Mouse (Mus musculus) hindbrain, embryonic 13.5 days (tissue): ENCODE data around the gene Svopl. TPM values are rescaled to one million over a fixed set of nuclear protein-coding genes. Genes with fewer than 3 reads are reported as not detected.

Source experiments
- ATAC-seq: fragments of 200-750 bp; cut with Nextera tagmentation; 2 replicates; pipeline ENCODE4 v1.8.0; 2017; ENCODE audit warnings: moderate TSS enrichment; ENCODE audit not compliant: low FRiP score
- H3K27ac ChIP-seq: fragments of 300-500 bp; sonication (generic); 2 replicates; pipeline ENCODE4 v1.5.1; 2015; ENCODE audit warnings: inconsistent platforms, mild to moderate bottlenecking, moderate library complexity
- H3K27me3 ChIP-seq: fragments of 300-500 bp; sonication (generic); 2 replicates; pipeline ENCODE4 v1.6.1; 2015; ENCODE audit warnings: mild to moderate bottlenecking, inconsistent platforms
- H3K36me3 ChIP-seq: fragments of 300-500 bp; sonication (generic); 2 replicates; pipeline ENCODE4 v1.6.1; 2015; ENCODE audit warnings: mild to moderate bottlenecking, inconsistent platforms
- H3K4me1 ChIP-seq: fragments of 300-500 bp; sonication (generic); replicated peaks from 2 replicates; pipeline ENCODE4 v1.6.1; 2015; ENCODE audit warnings: inconsistent platforms
- H3K4me2 ChIP-seq: fragments of 300-500 bp; sonication (generic); 2 replicates; pipeline ENCODE4 v1.6.1; 2015; ENCODE audit warnings: inconsistent platforms, mild to moderate bottlenecking, moderate library complexity
- H3K4me3 ChIP-seq: fragments of 300-500 bp; sonication (generic); 2 replicates; pipeline ENCODE4 v1.5.1; 2015; ENCODE audit warnings: mild to moderate bottlenecking, inconsistent platforms
- H3K9ac ChIP-seq: fragments of 300-500 bp; sonication (generic); 2 replicates; pipeline ENCODE4 v1.6.1; 2015; ENCODE audit warnings: mild to moderate bottlenecking, inconsistent platforms
- H3K9me3 ChIP-seq: fragments of 300-500 bp; sonication (generic); 2 replicates; pipeline ENCODE4 v1.6.1; 2016; ENCODE audit warnings: inconsistent platforms
- WGBS: fragments of 180-500 bp; shearing (Covaris S2); methylation state at CpG from one replicate; pipeline ENCODE4 v1.1.7; 2015; 5-methylcytosine and 5-hydroxymethylcytosine counted together
- polyA plus RNA-seq: library from polyadenylated mRNA; unstranded; fragments of >200 nt; fragmentation: Nextera tagmentation; extraction: Ambion mirVana; gene quantifications from 2 replicates; pipeline ENCODE4 v1.2.1, GENCODE M21; 2015

The Svopl gene
- polyA plus RNA-seq, 1 experiment from 2014 or later: 3.1 TPM

- H3K9me3 ChIP-seq: no peaks in the 10 kb centered on the region
- 89% methylated on average over 7 of the region's 7 CpGs for WGBS
- no peak for ATAC-seq
These were observed 25.4 kb downstream of the Svopl start for GRCm38 (mm10) chr6:38021406-38021805.

GRCm38 (mm10) chr6:38012829-38013228 lies 34.0 kb downstream of the Svopl start:
- H3K9ac ChIP-seq: no peak overlapping the region
- no peak overlapping the region for H3K4me2 ChIP-seq
- ATAC-seq: no peak
- H3K27ac ChIP-seq: no peak overlapping the region
- no peak overlapping the region for H3K4me3 ChIP-seq
- peaks cover 5% of the 10 kb centered on the region for H3K4me1 ChIP-seq
- WGBS: 63% methylated on average over 2 of the region's 2 CpGs
- no peaks in the 10 kb centered on the region for H3K9me3 ChIP-seq
- H3K36me3 ChIP-seq: no peaks in the 10 kb centered on the region
- H3K27me3 ChIP-seq: no peaks in the 10 kb centered on the region

More at GRCm38 (mm10) chr6:38021406-38021805, 25.4 kb downstream of the Svopl start:
- Histone ChIP-seq H3K4me1 (0 out of 2 replicates have a peak, but pooled peaks cover 6% of the 10 kb centered on the region), H3K27ac (no peak overlapping the region), H3K27me3 (no peaks in the 10 kb centered on the region), H3K4me2 (no peak overlapping the region), H3K36me3 (no peaks in the 10 kb centered on the region), H3K9ac (no peak overlapping the region), H3K4me3 (no peak overlapping the region)

GRCm38 (mm10) chr6:38007459-38007858 lies 39.3 kb downstream of the Svopl start:
- Histone ChIP-seq H3K4me3 (no peak overlapping the region), H3K27me3 (no peaks in the 10 kb centered on the region), H3K36me3 (no peaks in the 10 kb centered on the region), H3K4me1 (no peaks in the 10 kb centered on the region; the same call in 1 of the 2 replicates), H3K9me3 (no peaks in the 10 kb centered on the region; the same call in 1 of the 2 replicates), H3K9ac (no peak overlapping the region), H3K4me2 (no peak overlapping the region), H3K27ac (no peak overlapping the region)
- WGBS: 8% methylated on average over 6 of the region's 6 CpGs
- peak; percentile 69 for ATAC-seq

GRCm38 (mm10) chr6:37967386-37967785 lies 79.4 kb downstream of the Svopl start:
- peaks cover 57% of the 10 kb centered on the region for H3K36me3 ChIP-seq
- no peaks in the 10 kb centered on the region for H3K9me3 ChIP-seq
- no peak overlapping the region for H3K4me3 ChIP-seq
- no peaks in the 10 kb centered on the region for H3K27me3 ChIP-seq
- H3K4me2 ChIP-seq: no peak overlapping the region
- WGBS: 98% methylated on average over 4 of the region's 4 CpGs
- H3K27ac ChIP-seq: no peak overlapping the region
- no peaks in the 10 kb centered on the region for H3K4me1 ChIP-seq
- ATAC-seq: no peak
- H3K9ac ChIP-seq: no peak overlapping the region

GRCm38 (mm10) chr6:37951306-37951705 lies 95.5 kb downstream of the Svopl start:
- 83% methylated on average over 6 of the region's 6 CpGs for WGBS
- H3K9me3 ChIP-seq: no peaks in the 10 kb centered on the region
- peaks cover 59% of the 10 kb centered on the region for H3K36me3 ChIP-seq
- H3K4me2 ChIP-seq: no peak overlapping the region
- no peak overlapping the region for H3K9ac ChIP-seq
- H3K27ac ChIP-seq: no peak overlapping the region
- no peaks in the 10 kb centered on the region for H3K27me3 ChIP-seq
- no peak for ATAC-seq
- H3K4me3 ChIP-seq: no peak overlapping the region
- no peaks in the 10 kb centered on the region for H3K4me1 ChIP-seq

GRCm38 (mm10) chr6:37936498-37936897 lies 110.3 kb downstream of the Svopl start:
- peak; percentile 21; the same call in 1 of the 2 replicates for ATAC-seq
- no peaks in the 10 kb centered on the region for H3K9me3 ChIP-seq
- H3K9ac ChIP-seq: no peak overlapping the region
- no peak overlapping the region for H3K4me2 ChIP-seq
- H3K27me3 ChIP-seq: no peaks in the 10 kb centered on the region
- 19% methylated on average over 6 of the region's 6 CpGs for WGBS
- H3K4me1 ChIP-seq: peaks cover 5% of the 10 kb centered on the region; the same call in 1 of the 2 replicates
- peaks cover 16% of the 10 kb centered on the region for H3K36me3 ChIP-seq
- H3K27ac ChIP-seq: 0 out of 2 replicates have a peak overlapping the region, but pooled peaks have one; percentile 2
- no peak overlapping the region for H3K4me3 ChIP-seq

Other genes starting within 250 kb of the Svopl start
- 21.6 and 22.5 TPM in 2 replicates for gene Trim24, start 176.2 kb downstream of the Svopl start, polyA plus RNA-seq
- not detected in 2 replicates for gene Tmem213, start 62.3 kb upstream of the Svopl start, polyA plus RNA-seq
- 0.18 and 0.34 TPM in 2 replicates for gene Atp6v0a4, start 77.6 kb upstream of the Svopl start, polyA plus RNA-seq
- 13.4 and 14.0 TPM in 2 replicates for gene D630045J12Rik, start 207.0 kb upstream of the Svopl start, polyA plus RNA-seq